Mouse (Mus musculus) heart, adult 10 weeks (tissue): ENCODE data around the gene Nsfl1c. TPM values are rescaled to one million over a fixed set of nuclear protein-coding genes. Genes with fewer than 3 reads are reported as not detected.

Experiments used
- polyA plus RNA-seq: library from polyadenylated mRNA; stranded (reverse); fragments of 350-450 nt; fragmentation: Illumina TruSeq; extraction: RNeasy Lipid Tissue Mini Kit (QIAGEN cat#74804); gene quantifications from one replicate; pipeline ENCODE4 v1.2.3, GENCODE M21; 2014; ENCODE audit warnings: low read depth, low replicate concordance

Gene Nsfl1c
- polyA plus RNA-seq, result 111 TPM

GRCm38 (mm10) chr2:151494035-151494803 lies at the start of gene Nsfl1c:
Gene Nsfl1c (plus strand): TSS chr2:151494182.

GRCm38 (mm10) chr2:151476053-151476452 lies 17.9 kb upstream of the Nsfl1c start, which contains the start of gene 4921509C19Rik:
Gene 4921509C19Rik (minus strand): TSS chr2:151476153.

GRCm38 (mm10) chr2:151542323-151543062 lies 48.5 kb downstream of the Nsfl1c start, which contains the start of gene Fkbp1a:
Gene Fkbp1a (plus strand): TSS chr2:151542483.

Other genes starting within 250 kb of the Nsfl1c start
- gene 4921509C19Rik, start 18.0 kb upstream of the Nsfl1c start, polyA plus RNA-seq, result not detected
- 166 TPM for gene Fkbp1a, start 48.3 kb downstream of the Nsfl1c start, polyA plus RNA-seq
- gene Sdcbp2, start 78.4 kb downstream of the Nsfl1c start, polyA plus RNA-seq, result 3.3 TPM
- not detected for gene Snph, start 138.4 kb downstream of the Nsfl1c start, polyA plus RNA-seq
- gene Rad21l, start 174.4 kb downstream of the Nsfl1c start, polyA plus RNA-seq, result not detected
- 4.1 TPM for gene Tmem74b, start 207.8 kb downstream of the Nsfl1c start, polyA plus RNA-seq